Mouse (Mus musculus): ENCODE data around the gene Amotl1.
A peak's percentile ranks its signal among the peaks of the same experiment; 100 is the strongest.
"Not testable (repeated sequence)": the region's sequence is repeated elsewhere in the genome, so short reads cannot be mapped to it uniquely, and the experiment has no call there.

Gene Amotl1

GRCm38 (mm10) chr9:14603475-14603874 is 41.4 kb downstream of the Amotl1 start:
- no peak for DNase-seq (ENCODE audit: low read depth, low spot score)

- DNase-seq (ENCODE audit: low read depth, low spot score): no peak
These were observed 45.1 kb downstream of the Amotl1 start for GRCm38 (mm10) chr9:14599799-14600198.

- no peak for DNase-seq (ENCODE audit: low read depth, low spot score)
These were observed 46.7 kb downstream of the Amotl1 start for GRCm38 (mm10) chr9:14598157-14598556.

DNA sequence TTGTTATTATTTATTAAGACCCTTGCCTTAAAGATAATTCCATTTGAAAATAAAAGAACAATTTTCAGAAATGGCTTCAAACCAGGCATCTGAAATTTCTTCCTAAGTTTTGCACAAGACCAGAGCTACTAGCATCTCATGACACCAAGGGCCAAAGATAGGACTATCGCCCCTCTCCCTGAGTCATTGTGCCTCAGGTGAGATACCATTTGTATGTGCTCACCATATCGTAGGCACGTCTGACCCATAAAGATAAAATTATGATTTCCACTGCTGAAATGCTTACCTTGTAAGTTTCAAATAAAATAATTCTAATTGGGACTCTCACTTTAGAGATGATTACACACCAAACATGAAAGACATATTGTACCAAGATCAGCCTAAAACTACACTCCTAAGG is 47.4 kb downstream of the Amotl1 start:
- no peak for DNase-seq (ENCODE audit: low read depth, low spot score)

DNA sequence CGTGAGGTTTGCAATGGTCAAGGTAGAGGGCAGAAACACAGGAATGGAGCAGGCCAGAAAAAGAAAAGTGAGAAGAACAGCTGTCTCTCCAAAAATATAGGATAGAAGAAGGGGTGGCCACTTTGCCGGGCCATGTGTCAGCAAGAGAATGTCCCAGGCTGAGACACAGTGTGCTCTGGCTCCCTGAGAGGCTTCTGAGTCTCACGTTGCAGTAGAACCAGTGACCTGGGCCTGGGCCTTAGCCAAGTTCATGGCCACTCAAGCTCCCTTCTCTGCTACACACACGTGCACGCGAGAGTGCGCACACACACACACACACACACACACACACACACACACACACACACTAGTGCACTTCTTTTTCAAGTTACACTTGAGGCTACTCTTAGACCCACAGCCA is 48.0 kb downstream of the Amotl1 start:
- DNase-seq (ENCODE audit: low read depth, low spot score): no peak

DNA sequence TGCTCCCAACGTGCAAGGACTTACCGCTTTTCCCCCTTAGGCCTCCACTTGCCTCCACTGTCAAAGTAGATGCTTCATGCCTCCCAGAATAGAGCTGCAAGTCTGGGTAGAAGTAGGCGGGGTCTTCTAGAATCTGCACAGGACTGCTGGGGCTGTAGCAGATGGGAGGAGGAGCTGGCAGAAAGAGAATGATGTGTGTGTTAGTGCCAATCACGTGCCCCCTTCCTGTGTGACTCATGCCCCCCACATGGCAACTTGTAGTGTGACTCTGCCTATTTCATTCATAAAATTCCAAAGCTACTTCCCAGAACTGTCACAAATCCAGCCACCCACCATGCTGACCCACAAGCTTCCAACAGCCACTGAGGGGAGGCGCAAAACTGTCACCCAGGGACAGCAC is 48.4 kb downstream of the Amotl1 start:
- DNase-seq (ENCODE audit: low read depth, low spot score): no peak

DNA sequence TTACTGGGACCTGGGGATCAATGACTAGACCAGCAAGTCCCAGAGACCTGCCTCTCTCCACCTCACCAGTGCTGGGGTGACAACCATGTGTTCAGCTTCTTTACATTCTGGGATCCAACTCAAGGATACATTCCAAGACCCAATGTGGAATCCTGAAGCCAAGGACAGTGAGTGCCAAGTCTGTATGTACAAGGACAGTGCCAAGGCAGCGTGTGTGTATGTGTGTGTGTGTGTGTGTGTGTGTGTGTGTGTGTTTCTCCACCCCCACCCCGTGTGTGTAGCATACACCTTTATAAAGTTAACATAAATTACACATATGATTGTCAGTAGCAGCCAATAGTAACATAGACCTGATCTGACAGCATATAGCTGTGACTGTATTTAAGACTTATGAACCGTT is 49.0 kb downstream of the Amotl1 start:
- DNase-seq (ENCODE audit: low read depth, low spot score): no peak

GRCm38 (mm10) chr9:14593880-14594279 is 51.0 kb downstream of the Amotl1 start:
- DNase-seq (ENCODE audit: low read depth, low spot score): no peak

- DNase-seq (ENCODE audit: low read depth, low spot score): no peak
These were observed 54.2 kb downstream of the Amotl1 start for GRCm38 (mm10) chr9:14590666-14591065.

DNA sequence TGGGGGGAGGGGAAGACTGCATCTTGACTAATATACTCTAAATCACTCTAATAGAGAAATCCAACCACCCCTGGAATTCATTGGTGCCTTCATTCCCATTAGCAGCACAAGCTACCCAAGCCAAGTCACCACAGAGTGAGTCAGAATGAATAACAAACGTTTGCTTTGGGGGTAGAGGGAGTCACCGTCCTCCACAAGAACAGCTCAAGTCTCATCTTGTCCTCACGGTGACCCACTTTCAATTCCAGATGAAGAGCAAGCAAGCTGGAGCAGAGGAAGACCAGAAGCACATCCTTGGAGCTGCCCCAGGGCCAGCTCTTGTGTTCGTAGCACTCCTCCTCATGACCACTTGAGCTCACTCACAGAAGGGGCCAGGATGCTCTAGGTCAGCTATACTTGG is 56.2 kb downstream of the Amotl1 start:
- no peak for DNase-seq (ENCODE audit: low read depth, low spot score)

- DNase-seq (ENCODE audit: low read depth, low spot score): no peak
These were observed 59.2 kb downstream of the Amotl1 start for GRCm38 (mm10) chr9:14585702-14586101.

GRCm38 (mm10) chr9:14578960-14579359 is 65.9 kb downstream of the Amotl1 start:
- peak; percentile 34 for DNase-seq (ENCODE audit: low read depth, low spot score)

- DNase-seq (ENCODE audit: low read depth, low spot score): not testable (repeated sequence)
These were observed 68.5 kb downstream of the Amotl1 start for GRCm38 (mm10) chr9:14576359-14576758.

DNA sequence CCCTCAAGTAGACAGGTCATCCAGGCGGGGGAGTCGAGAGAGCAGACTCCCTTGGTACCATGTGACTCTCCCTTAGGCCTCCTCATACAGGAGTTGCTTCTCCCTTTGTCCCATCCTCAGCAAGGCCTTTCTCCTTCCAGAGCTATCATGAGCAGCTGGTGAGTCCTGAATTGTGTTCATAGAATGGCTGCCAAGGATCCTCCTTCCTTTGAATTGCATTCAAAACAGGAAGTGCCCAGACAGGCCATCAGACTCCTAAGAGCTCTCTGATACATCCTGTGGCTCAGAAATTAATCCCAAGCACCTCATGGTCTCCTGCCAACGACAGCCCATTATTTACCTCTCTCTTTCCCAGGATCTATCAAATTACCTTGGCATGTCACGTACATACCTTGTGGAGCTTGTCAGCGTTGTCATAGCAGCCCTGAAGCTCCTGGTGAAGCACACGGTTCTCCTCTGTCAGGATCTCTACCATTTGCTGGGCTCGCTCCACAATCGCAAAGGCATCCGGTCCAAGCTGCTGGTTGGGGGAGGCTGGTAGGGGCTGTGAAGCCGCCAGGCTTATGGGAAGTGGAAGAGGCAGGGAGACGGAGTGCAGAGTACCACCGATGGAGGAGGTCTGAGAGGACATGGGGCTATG is 70.0 kb downstream of the Amotl1 start:
- DNase-seq (ENCODE audit: low read depth, low spot score): no peak

- no peak for DNase-seq (ENCODE audit: low read depth, low spot score)
These were observed 75.5 kb downstream of the Amotl1 start for GRCm38 (mm10) chr9:14569175-14569975.

DNA sequence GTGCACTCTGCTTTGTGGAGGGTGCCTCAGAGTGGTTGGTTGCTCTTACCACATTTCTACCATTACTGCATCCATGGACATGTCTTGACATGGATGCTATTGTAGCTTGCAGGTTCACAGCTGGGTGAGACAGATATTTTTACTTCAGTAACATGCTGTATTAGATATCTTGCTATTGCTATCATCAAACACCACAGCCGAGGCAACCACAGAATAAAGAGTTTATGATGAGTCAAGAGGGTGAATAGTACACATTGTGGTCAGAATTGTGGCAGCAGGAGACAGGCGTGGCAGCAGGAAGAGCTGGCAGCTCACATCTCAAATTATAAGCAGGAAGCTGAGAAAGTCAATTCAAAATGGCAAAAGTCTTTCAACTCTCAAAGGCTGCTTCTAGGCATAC is 76.4 kb downstream of the Amotl1 start:
- DNase-seq (ENCODE audit: low read depth, low spot score): no peak

- DNase-seq (ENCODE audit: low read depth, low spot score): no peak
These were observed 80.4 kb downstream of the Amotl1 start for GRCm38 (mm10) chr9:14564486-14564885.

DNA sequence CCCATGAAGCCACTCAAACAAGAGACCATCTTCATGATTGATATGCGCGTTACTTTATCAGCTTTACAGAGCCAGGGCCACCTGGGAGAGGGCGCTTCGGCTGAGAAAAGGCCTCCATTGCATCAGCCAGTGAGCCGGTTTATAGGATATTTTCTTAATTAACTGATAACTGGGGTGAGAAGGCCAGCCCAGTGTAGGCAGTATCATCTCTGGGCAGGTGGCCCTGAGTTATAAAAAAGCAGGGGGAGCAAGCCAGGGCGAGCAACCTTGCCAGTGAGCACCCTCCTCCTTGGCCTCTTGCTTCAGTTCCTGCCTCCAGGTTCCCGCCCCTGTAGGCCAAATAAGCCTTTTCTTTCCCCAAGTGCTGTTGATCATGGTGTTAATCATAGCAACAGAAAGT is 81.5 kb downstream of the Amotl1 start:
- DNase-seq (ENCODE audit: low read depth, low spot score): no peak

DNA sequence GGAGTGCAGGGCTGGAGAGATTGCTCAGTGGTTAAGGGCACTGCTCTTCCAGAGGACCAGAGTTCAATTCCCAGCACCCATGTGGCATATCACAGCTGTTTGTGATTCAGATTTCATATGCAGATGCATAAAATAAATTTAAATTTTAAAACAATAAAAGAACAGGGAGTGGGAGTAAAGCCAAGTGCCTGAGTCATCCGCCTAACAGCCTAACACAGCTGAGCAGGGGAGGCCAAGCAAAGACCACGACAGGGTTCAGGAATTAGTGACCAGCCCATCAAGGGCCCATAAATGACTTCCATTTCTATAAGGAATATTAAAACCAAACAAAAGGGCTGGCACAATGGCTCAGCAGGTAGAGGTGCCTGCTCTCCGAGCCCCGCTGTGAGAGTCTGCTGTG is 84.3 kb downstream of the Amotl1 start:
- DNase-seq (ENCODE audit: low read depth, low spot score): no peak

DNA sequence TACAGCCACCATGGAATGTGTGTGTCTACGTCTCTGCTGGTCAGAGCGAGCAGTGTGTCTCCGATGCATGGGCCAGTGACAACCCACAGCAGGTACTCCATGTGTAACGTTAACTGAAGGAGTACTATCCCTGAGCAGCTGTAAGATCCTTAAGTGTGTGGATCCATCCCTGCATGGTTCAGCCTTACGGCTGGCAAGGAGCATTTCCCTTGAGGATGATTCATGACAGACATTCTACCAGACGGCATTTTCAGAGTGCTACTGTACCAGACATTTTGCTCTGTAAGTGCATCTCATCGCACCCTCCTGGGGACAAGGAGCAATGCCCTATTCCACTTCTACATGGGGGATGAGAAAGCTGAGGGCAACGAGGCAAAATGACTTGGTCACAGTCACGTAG is 84.9 kb downstream of the Amotl1 start:
- no peak for DNase-seq (ENCODE audit: low read depth, low spot score)

DNA sequence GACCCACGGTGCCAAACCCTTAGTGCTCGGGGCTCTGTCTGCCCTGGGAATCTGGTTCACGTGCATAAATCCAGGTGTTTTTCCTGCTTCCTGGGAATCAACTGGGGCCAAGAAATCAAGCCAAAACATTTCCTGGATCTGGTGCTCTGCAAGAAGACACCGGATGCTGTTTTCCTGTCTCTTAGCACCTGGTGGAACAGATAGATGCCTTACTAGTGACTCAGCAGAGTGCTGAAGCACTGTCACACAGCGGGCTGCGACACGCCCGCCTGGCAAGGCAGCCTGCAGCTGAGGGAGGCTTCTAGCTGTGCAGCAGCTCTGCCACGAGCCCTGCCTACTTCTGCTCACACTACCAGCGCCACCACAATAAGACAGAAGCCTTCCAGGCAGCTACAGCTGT is 85.4 kb downstream of the Amotl1 start:
- no peak for DNase-seq (ENCODE audit: low read depth, low spot score)

DNA sequence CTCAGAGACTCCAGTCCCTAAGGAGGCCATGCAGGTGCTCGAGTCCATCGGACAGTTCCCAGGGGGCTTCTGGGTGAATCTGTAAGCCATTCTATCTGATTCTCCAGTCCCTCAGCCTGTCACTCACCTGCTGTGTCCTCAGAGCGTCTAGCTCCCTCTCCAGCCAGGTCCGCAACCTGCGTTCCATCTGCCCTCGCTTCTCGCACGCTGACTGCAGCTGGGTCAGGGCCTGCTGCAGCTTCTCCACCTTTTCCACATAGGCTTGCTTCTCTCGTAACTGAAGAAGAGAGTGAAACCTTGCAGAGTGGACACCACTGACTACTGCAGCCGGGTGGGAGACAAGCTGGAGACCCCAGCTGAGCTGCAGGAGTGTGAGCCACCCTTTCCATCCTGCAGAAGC is 86.5 kb downstream of the Amotl1 start:
- DNase-seq (ENCODE audit: low read depth, low spot score): no peak

- no peak for DNase-seq (ENCODE audit: low read depth, low spot score)
These were observed 96.5 kb downstream of the Amotl1 start for GRCm38 (mm10) chr9:14548366-14548761.

Measured in retina, adult 2 months (tissue).